In genomic region chr2:147298499-147298896, GRCm38 (mm10) we compare ENCODE assay signal across 8 mouse cellular contexts.
DNase-seq lines count a peak whose midpoint lies in the region; ATAC-seq lines count a peak whose summit lies in the region.

No protein-coding gene starts in this region.

- WGBS in midbrain, embryonic 13.5 days, result 56% methylated on average over 7 of the region's 7 CpGs
- 75% methylated on average over 7 of the region's 7 CpGs for WGBS in midbrain, embryonic 11.5 days
- WGBS in heart, embryonic 14.5 days, result 14% methylated on average over 7 of the region's 7 CpGs
- 35% methylated on average over 7 of the region's 7 CpGs for WGBS in stomach, embryonic 15.5 days

- no peak overlapping the region for H3K27ac ChIP-seq in midbrain, embryonic 13.5 days
- no peak overlapping the region for H3K27ac ChIP-seq in midbrain, embryonic 11.5 days (ENCODE audit: low read depth, low read length)
- 0 out of 4 replicates have a peak overlapping the region, but pooled peaks of 1 of the 2 experiments have one; percentile 10 for H3K27ac ChIP-seq in heart, embryonic 14.5 days (replicated peaks in 1 of 2; ENCODE audit: control insufficient read depth in 1 of 2, insufficient read depth in 1 of 2, low read depth in 2 of 2, low read length in 2 of 2)
- H3K27ac ChIP-seq in stomach, embryonic 15.5 days, result 0 out of 2 replicates have a peak overlapping the region, but pooled peaks have one; percentile 4

- H3K4me3 ChIP-seq in midbrain, embryonic 13.5 days (replicated peaks), result no peak overlapping the region
- H3K4me3 ChIP-seq in midbrain, embryonic 11.5 days (ENCODE audit: low read depth, low read length), result no peak overlapping the region
- H3K4me3 ChIP-seq in heart, embryonic 14.5 days (ENCODE audit: control insufficient read depth in 1 of 2, insufficient read depth in 1 of 2, low read depth in 1 of 2, low read length in 2 of 2), result no peak overlapping the region
- no peak overlapping the region for H3K4me3 ChIP-seq in stomach, embryonic 15.5 days (replicated peaks)

- H3K9me3 ChIP-seq in midbrain, embryonic 13.5 days, result no peaks in the 10 kb centered on the region
- H3K9me3 ChIP-seq in midbrain, embryonic 11.5 days (ENCODE audit: control insufficient read depth, low read length), result no peaks in the 10 kb centered on the region
- no peaks in the 10 kb centered on the region for H3K9me3 ChIP-seq in heart, embryonic 14.5 days (ENCODE audit: control insufficient read depth, low read length)
- no peaks in the 10 kb centered on the region for H3K9me3 ChIP-seq in stomach, embryonic 15.5 days

- peak; percentile 94 for ATAC-seq in midbrain, embryonic 13.5 days
- no peak for ATAC-seq in midbrain, embryonic 11.5 days (ENCODE audit: low FRiP score)
- ATAC-seq in common myeloid progenitor, adult 5-6 weeks (replicated peaks; ENCODE audit: low read depth, poor library complexity, severe bottlenecking), result peak; percentile 39
- peak; percentile 86 for ATAC-seq in heart, embryonic 14.5 days (ENCODE audit: insufficient number of reproducible peaks, insufficient read depth, low FRiP score, low read depth)
- ATAC-seq in stomach, embryonic 15.5 days (ENCODE audit: insufficient read depth, low FRiP score, low read depth), result peak; percentile 68; the same call in 1 of the 2 replicates

- DNase-seq in midbrain, embryonic 11.5 days (ENCODE audit: low spot score, missing footprints), result no peak
- DNase-seq in layer of hippocampus, adult 9-11 months, result peak; percentile 90
- peak; percentile 70 for DNase-seq in lung, postnatal 10 days
- DNase-seq in embryo, embryonic 11 days, result no peak

- peaks cover 12% of the 10 kb centered on the region for H3K4me1 ChIP-seq in midbrain, embryonic 13.5 days (replicated peaks)
- H3K4me1 ChIP-seq in midbrain, embryonic 11.5 days (ENCODE audit: control insufficient read depth, insufficient read depth, low read length), result no peaks in the 10 kb centered on the region
- H3K4me1 ChIP-seq in heart, embryonic 14.5 days (ENCODE audit: control insufficient read depth in 2 of 2, insufficient read depth in 2 of 2, low read length in 2 of 2), result peaks cover 10 to 16% of the 10 kb centered on the region in 2 experiments
- no peaks in the 10 kb centered on the region for H3K4me1 ChIP-seq in stomach, embryonic 15.5 days

- no peak overlapping the region for H3K4me2 ChIP-seq in midbrain, embryonic 13.5 days (replicated peaks)
- no peak overlapping the region for H3K4me2 ChIP-seq in midbrain, embryonic 11.5 days
- H3K4me2 ChIP-seq in heart, embryonic 14.5 days (ENCODE audit: low read length), result no peak overlapping the region
- no peak overlapping the region for H3K4me2 ChIP-seq in stomach, embryonic 15.5 days

- H3K9ac ChIP-seq in midbrain, embryonic 13.5 days (replicated peaks), result no peak overlapping the region
- no peak overlapping the region for H3K9ac ChIP-seq in midbrain, embryonic 11.5 days (ENCODE audit: low read length)
- H3K9ac ChIP-seq in heart, embryonic 14.5 days (ENCODE audit: low read length), result no peak overlapping the region
- H3K9ac ChIP-seq in stomach, embryonic 15.5 days, result no peak overlapping the region

- no peaks in the 10 kb centered on the region for H3K36me3 ChIP-seq in midbrain, embryonic 13.5 days
- H3K36me3 ChIP-seq in midbrain, embryonic 11.5 days (ENCODE audit: control insufficient read depth, insufficient read depth, low read length), result no peaks in the 10 kb centered on the region
- H3K36me3 ChIP-seq in heart, embryonic 14.5 days (ENCODE audit: control insufficient read depth, insufficient read depth, low read length), result no peaks in the 10 kb centered on the region
- no peaks in the 10 kb centered on the region for H3K36me3 ChIP-seq in stomach, embryonic 15.5 days

- peaks cover 2% of the 10 kb centered on the region; the same call in 1 of the 2 replicates for H3K27me3 ChIP-seq in midbrain, embryonic 13.5 days
- H3K27me3 ChIP-seq in midbrain, embryonic 11.5 days (ENCODE audit: control insufficient read depth, insufficient read depth, low read length), result no peaks in the 10 kb centered on the region
- no peaks in the 10 kb centered on the region for H3K27me3 ChIP-seq in heart, embryonic 14.5 days (ENCODE audit: control insufficient read depth, insufficient read depth, low read length)
- H3K27me3 ChIP-seq in stomach, embryonic 15.5 days (replicated peaks), result no peaks in the 10 kb centered on the region

Comparison
In these comparisons a context has a peak if more than half of its experiments do, and no peak if none do; other contexts are left out.
1. DNase-seq: peak in layer of hippocampus, adult 9-11 months (single experiment) and lung, postnatal 10 days (single experiment); none in midbrain, embryonic 11.5 days (single experiment) and embryo, embryonic 11 days (single experiment).